Mouse (Mus musculus): ENCODE results near the gene Ubap1l.

Gene Ubap1l

GRCm38 (mm10) chr9:65407861-65408260 lies 47.0 kb downstream of the Ubap1l start:
- peak; percentile 72 to 84 for DNase-seq (ENCODE audit: inconsistent age in 2 of 2, low spot score in 1 of 2)

- DNase-seq (ENCODE audit: inconsistent age in 2 of 2, low spot score in 1 of 2), result peak in 1 of 2 experiments; percentile 78
Measured at GRCm38 (mm10) chr9:65408871-65409295, 48.0 kb downstream of the Ubap1l start.

GRCm38 (mm10) chr9:65410378-65410777 lies 49.5 kb downstream of the Ubap1l start:
- DNase-seq (ENCODE audit: inconsistent age in 2 of 2, low spot score in 1 of 2), result no peak

GRCm38 (mm10) chr9:65411326-65411725 lies 50.5 kb downstream of the Ubap1l start:
- no peak for DNase-seq (ENCODE audit: inconsistent age in 2 of 2, low spot score in 1 of 2)

GRCm38 (mm10) chr9:65417738-65418137 lies 56.9 kb downstream of the Ubap1l start:
- no peak for DNase-seq (ENCODE audit: inconsistent age in 2 of 2, low spot score in 1 of 2)

- DNase-seq (ENCODE audit: inconsistent age in 2 of 2, low spot score in 1 of 2), result no peak
Measured at GRCm38 (mm10) chr9:65419633-65420032, 58.8 kb downstream of the Ubap1l start.

GRCm38 (mm10) chr9:65422760-65423501 lies 62.1 kb downstream of the Ubap1l start, which contains the start of gene Slc51b:
Gene Slc51b (minus strand): TSS chr9:65422955.
- DNase-seq (ENCODE audit: inconsistent age in 2 of 2, low spot score in 1 of 2), result peak; percentile 60 to 79

GRCm38 (mm10) chr9:65424393-65424792 lies 63.6 kb downstream of the Ubap1l start:
- DNase-seq (ENCODE audit: inconsistent age in 2 of 2, low spot score in 1 of 2), result no peak

GRCm38 (mm10) chr9:65427511-65427910 lies 66.7 kb downstream of the Ubap1l start:
- no peak for DNase-seq (ENCODE audit: inconsistent age in 2 of 2, low spot score in 1 of 2)

GRCm38 (mm10) chr9:65428003-65428402 lies 67.2 kb downstream of the Ubap1l start:
- DNase-seq (ENCODE audit: inconsistent age in 2 of 2, low spot score in 1 of 2), result no peak

All from adrenal gland, adult (tissue).